21 mouse cellular contexts compared by ENCODE assay signal in the genomic region with DNA sequence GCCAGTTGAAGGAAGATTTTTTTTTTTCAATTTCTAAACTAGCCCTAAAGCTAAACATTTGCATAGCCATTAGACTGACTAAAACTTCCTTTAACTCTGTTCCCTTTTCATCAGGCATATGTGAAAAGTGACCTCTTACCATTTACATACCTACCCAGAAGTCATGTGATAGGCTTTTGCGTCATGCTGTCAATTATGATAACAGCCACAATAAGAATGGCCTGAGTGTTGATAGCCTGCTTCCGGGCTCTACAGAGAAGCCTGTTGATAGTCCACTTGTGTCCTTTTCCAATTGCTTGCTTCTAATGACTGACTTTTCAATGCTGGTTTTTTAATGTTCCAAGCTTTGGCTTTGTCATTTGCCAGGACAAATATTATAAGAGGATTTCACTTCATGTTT.
DNase-seq lines count a peak whose midpoint lies in the region; ATAC-seq and TF ChIP-seq lines count a peak whose summit lies in the region.
"Had no signal": no experiment of that assay in that cellular context is flagged by ENCODE, and none has a peak within 500 bp of the region (broad histone marks: within the 10 kb centered on the region; RNA-seq: fewer than 3 reads in every experiment).

No protein-coding gene starts in this region.

- H3K4me2 ChIP-seq in CH12.LX (ENCODE audit: insufficient read depth, low read depth, poor library complexity, severe bottlenecking): no peak overlapping the region
- 0 out of 2 replicates have a peak overlapping the region, but pooled peaks have one; percentile 11 for H3K4me2 ChIP-seq in heart, embryonic 14.5 days (ENCODE audit: low read length)
- H3K4me2 ChIP-seq: embryonic facial prominence, embryonic 12.5 days; forebrain, embryonic 13.5 days; limb, embryonic 13.5 days; lung, embryonic 14.5 days; midbrain, embryonic 11.5 days had no signal

- no peaks in the 10 kb centered on the region for H3K27me3 ChIP-seq in heart, adult 2 months (ENCODE audit: control insufficient read depth, insufficient read depth, low read length)
- H3K27me3 ChIP-seq in heart, embryonic 10.5 days (ENCODE audit: insufficient read depth, poor library complexity, severe bottlenecking): no peaks in the 10 kb centered on the region
- no peaks in the 10 kb centered on the region for H3K27me3 ChIP-seq in CH12.LX (replicated peaks)
- no peaks in the 10 kb centered on the region for H3K27me3 ChIP-seq in heart, embryonic 14.5 days (ENCODE audit: control insufficient read depth, insufficient read depth, low read length)
- H3K27me3 ChIP-seq: embryonic facial prominence, embryonic 12.5 days; forebrain, embryonic 13.5 days; limb, embryonic 13.5 days had no signal

- TF ChIP-seq RAD21 in CH12.LX (IDR thresholded peaks at IDR 0.05; ENCODE audit: low read depth, low read length): no peak

- peaks cover 32% of the 10 kb centered on the region for H3K36me3 ChIP-seq in heart, adult 2 months (ENCODE audit: control insufficient read depth, insufficient read depth, low read length)
- peaks cover 27% of the 10 kb centered on the region for H3K36me3 ChIP-seq in heart, embryonic 10.5 days
- no peaks in the 10 kb centered on the region for H3K36me3 ChIP-seq in CH12.LX (replicated peaks in 1 of 2; ENCODE audit: control insufficient read depth in 1 of 2, insufficient read depth in 1 of 2, low read length in 1 of 2)
- peaks cover 46% of the 10 kb centered on the region for H3K36me3 ChIP-seq in heart, embryonic 14.5 days (ENCODE audit: control insufficient read depth, insufficient read depth, low read length)

- H3K4me1 ChIP-seq in heart, adult 2 months (ENCODE audit: control insufficient read depth, insufficient read depth, low read length): peaks cover 9% of the 10 kb centered on the region
- peaks cover 29% of the 10 kb centered on the region for H3K4me1 ChIP-seq in heart, embryonic 10.5 days
- peaks cover 0 to 14% of the 10 kb centered on the region in 2 experiments; a peak in 2 of 4 replicates for H3K4me1 ChIP-seq in CH12.LX (ENCODE audit: control insufficient read depth in 1 of 2, insufficient read depth in 2 of 2)
- peaks cover 7 to 32% of the 10 kb centered on the region in 2 experiments for H3K4me1 ChIP-seq in heart, embryonic 14.5 days (ENCODE audit: control insufficient read depth in 2 of 2, insufficient read depth in 2 of 2, low read length in 2 of 2)
- H3K4me1 ChIP-seq: forebrain, embryonic 13.5 days had no signal

- TF ChIP-seq CTCF in heart, adult 2 months (IDR thresholded peaks at IDR 0.05): no peak
- no peak for TF ChIP-seq CTCF in CH12.LX (conservative IDR thresholded peaks at IDR 0.05 in 1 of 2, IDR thresholded peaks at IDR 0.05 in 1 of 2; ENCODE audit: low read depth in 2 of 2, low read length in 2 of 2)

- no peak overlapping the region for H3K9ac ChIP-seq in heart, adult 2 months (ENCODE audit: low read depth, low read length)
- no peak overlapping the region for H3K9ac ChIP-seq in CH12.LX (ENCODE audit: insufficient read depth, low read depth)
- H3K9ac ChIP-seq in heart, embryonic 14.5 days (ENCODE audit: low read length): no peak overlapping the region
- H3K9ac ChIP-seq: embryonic facial prominence, embryonic 12.5 days; forebrain, embryonic 13.5 days; limb, embryonic 13.5 days; lung, embryonic 14.5 days had no signal

- in situ Hi-C loops in CH12.LX (cut with MboI; ENCODE audit: low pct_ligation_motif_present, low pct_unique_long_range_greater_than_20kb, low sequenced_read_pairs): no loop called here

- ATAC-seq in heart, embryonic 14.5 days (ENCODE audit: insufficient number of reproducible peaks, insufficient read depth, low FRiP score, low read depth): peak; percentile 75
- ATAC-seq in activated CD4-positive, CD25-positive, alpha-beta regulatory T cell, adult 4 months: no peak

- peak overlapping the region; percentile 72 for H3K27ac ChIP-seq in heart, adult 2 months
- H3K27ac ChIP-seq in heart, embryonic 10.5 days: no peak overlapping the region
- H3K27ac ChIP-seq in CH12.LX (ENCODE audit: insufficient read depth, low read depth): no peak overlapping the region
- H3K27ac ChIP-seq in heart, embryonic 14.5 days (replicated peaks in 1 of 2; ENCODE audit: control insufficient read depth in 1 of 2, insufficient read depth in 1 of 2, low read depth in 2 of 2, low read length in 2 of 2): peak overlapping the region in 1 of 2 experiments; percentile 83; a peak in 3 of 4 replicates
- H3K27ac ChIP-seq: embryonic facial prominence, embryonic 12.5 days; forebrain, embryonic 13.5 days; limb, embryonic 13.5 days had no signal

- dilution Hi-C loops in CH12.LX (cut with MboI; ENCODE audit: extremely low pct_ligation_motif_present, extremely low pct_unique_long_range_greater_than_20kb, low sequenced_read_pairs): no loop called here

- H3K79me2 ChIP-seq in heart, adult 2 months (replicated peaks; ENCODE audit: control insufficient read depth, insufficient read depth, low read length): no peaks in the 10 kb centered on the region; the same call in 1 of the 2 replicates
- H3K79me2 ChIP-seq in CH12.LX (replicated peaks; ENCODE audit: control insufficient read depth, extremely low read depth, insufficient read depth, poor library complexity, severe bottlenecking): no peaks in the 10 kb centered on the region

- DNase-seq in heart, adult 2 months: no peak
- DNase-seq in heart, embryonic 10.5 days (ENCODE audit: low spot score): no peak
- peak; percentile 11 for DNase-seq in CH12.LX (ENCODE audit: extremely low read depth)
- peak; percentile 54 for DNase-seq in large intestine, adult 2 months (ENCODE audit: low read depth, low spot score)
- no peak for DNase-seq in lung, postnatal 14 days
- DNase-seq in left cerebral cortex, adult 9 months (ENCODE audit: low spot score in 2 of 2): no peak
- DNase-seq: cerebellum, adult 8-10 months; gastrocnemius, postnatal 25 days; kidney, adult 8-10 months; kidney, postnatal 36 days; lung, embryonic 14.5 days; lung, postnatal 4 days; right cerebral cortex, postnatal 25 days; thymus, adult 18-20 months had no signal

- intact Hi-C loops in heart, adult 2 months (cut with DNase I): loop anchor here (5.0 kb wide), 2 partner anchors 82 to 192 kb away; no protein-coding TSS in a partner anchor

- H3K9me3 ChIP-seq in heart, embryonic 10.5 days: no peaks in the 10 kb centered on the region
- H3K9me3 ChIP-seq in CH12.LX (replicated peaks; ENCODE audit: low read length): no peaks in the 10 kb centered on the region
- H3K9me3 ChIP-seq in heart, embryonic 14.5 days (ENCODE audit: control insufficient read depth, low read length): no peaks in the 10 kb centered on the region
- H3K9me3 ChIP-seq: embryonic facial prominence, embryonic 12.5 days; forebrain, embryonic 13.5 days; limb, embryonic 13.5 days had no signal

- no peak for TF ChIP-seq POLR2A in heart, adult 2 months (IDR thresholded peaks at IDR 0.05; ENCODE audit: insufficient read depth, low read depth, low read length)
- no peak for TF ChIP-seq POLR2A in CH12.LX (IDR thresholded peaks at IDR 0.05; ENCODE audit: low read depth, low read length)

- H3K4me3 ChIP-seq in heart, adult 2 months: no peak overlapping the region
- H3K4me3 ChIP-seq in heart, embryonic 10.5 days: no peak overlapping the region
- no peak overlapping the region for H3K4me3 ChIP-seq in CH12.LX (replicated peaks in 1 of 3; ENCODE audit: low read depth in 2 of 3, low read length in 2 of 3, poor library complexity in 1 of 3)
- no peak overlapping the region for H3K4me3 ChIP-seq in heart, embryonic 14.5 days (ENCODE audit: control insufficient read depth in 1 of 2, insufficient read depth in 1 of 2, low read depth in 1 of 2, low read length in 2 of 2)
- H3K4me3 ChIP-seq: embryonic facial prominence, embryonic 12.5 days; erythroblast, embryonic 14.5 days; forebrain, embryonic 13.5 days; limb, embryonic 13.5 days had no signal

- TF ChIP-seq EP300 in heart, adult 2 months (IDR thresholded peaks at IDR 0.05; ENCODE audit: insufficient read depth, low read depth, low read length): no peak
- TF ChIP-seq EP300 in CH12.LX (IDR thresholded peaks at IDR 0.05; ENCODE audit: low read length): no peak

- 20% methylated on average over 2 of the region's 2 CpGs for WGBS in heart, adult 2 months
- WGBS in heart, embryonic 10.5 days: 12% methylated on average over 2 of the region's 2 CpGs
- WGBS in heart, embryonic 14.5 days: 4% methylated on average over 2 of the region's 2 CpGs
- 50% methylated on average over 2 of the region's 2 CpGs for WGBS in large intestine, adult 2 months

TF ChIP-seq in CH12.LX, 34 proteins besides CTCF, POLR2A, EP300 and RAD21:
- TF ChIP-seq MYC (IDR thresholded peaks at IDR 0.05; ENCODE audit: low read depth, low read length) (no peak), USF1 (IDR thresholded peaks at IDR 0.05; ENCODE audit: low read depth, low read length) (no peak), ZNF384 (IDR thresholded peaks at IDR 0.05; ENCODE audit: low read depth, low read length) (peak; percentile 47; the same call in 1 of the 2 replicates)

Comparison
In these comparisons a context has a peak if more than half of its experiments do, and no peak if none do; other contexts are left out.
1. DNase-seq: peak in CH12.LX (single experiment) and large intestine, adult 2 months (single experiment); none in heart, adult 2 months (0 of 2), heart, embryonic 10.5 days (single experiment), lung, postnatal 14 days (single experiment) and left cerebral cortex, adult 9 months (0 of 2).